Mouse (Mus musculus) brain, adult 2 months (tissue): Measurements from ENCODE around the gene Pde4b.

Experiments
- DNase-seq: peaks from one replicate; pipeline ENCODE4 v3.0.0; 2011; ENCODE audit warnings: low read depth, low spot score

The Pde4b gene

GRCm38 (mm10) chr4:102570766-102571411, 483.5 kb downstream of the Pde4b start:
- no peak for DNase-seq

GRCm38 (mm10) chr4:102572031-102572430, 484.7 kb downstream of the Pde4b start:
- DNase-seq: no peak

DNA sequence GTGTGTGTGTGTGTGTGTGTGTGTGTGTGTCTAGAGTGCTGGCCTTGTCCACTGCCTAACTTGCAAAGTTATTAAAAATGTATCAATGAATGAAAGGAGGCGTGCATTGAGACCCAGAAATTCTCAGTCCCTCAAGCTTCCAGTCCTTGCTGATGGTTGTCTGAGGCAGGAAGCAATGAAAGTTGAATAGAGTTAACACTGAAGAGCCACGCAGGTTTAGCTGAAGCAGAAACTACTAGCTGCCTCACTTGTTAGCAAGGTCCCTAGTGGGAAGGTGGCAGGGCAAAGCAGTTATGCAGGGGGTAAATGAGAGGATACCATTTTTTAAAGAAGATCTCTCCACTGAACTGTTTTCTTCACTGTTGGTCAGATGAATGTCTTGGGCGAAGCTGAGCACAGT, 485.2 kb downstream of the Pde4b start:
- DNase-seq: no peak

GRCm38 (mm10) chr4:102573361-102573781, 486.0 kb downstream of the Pde4b start:
- DNase-seq: no peak

GRCm38 (mm10) chr4:102574226-102574625, 486.9 kb downstream of the Pde4b start:
- DNase-seq: peak; percentile 57

DNA sequence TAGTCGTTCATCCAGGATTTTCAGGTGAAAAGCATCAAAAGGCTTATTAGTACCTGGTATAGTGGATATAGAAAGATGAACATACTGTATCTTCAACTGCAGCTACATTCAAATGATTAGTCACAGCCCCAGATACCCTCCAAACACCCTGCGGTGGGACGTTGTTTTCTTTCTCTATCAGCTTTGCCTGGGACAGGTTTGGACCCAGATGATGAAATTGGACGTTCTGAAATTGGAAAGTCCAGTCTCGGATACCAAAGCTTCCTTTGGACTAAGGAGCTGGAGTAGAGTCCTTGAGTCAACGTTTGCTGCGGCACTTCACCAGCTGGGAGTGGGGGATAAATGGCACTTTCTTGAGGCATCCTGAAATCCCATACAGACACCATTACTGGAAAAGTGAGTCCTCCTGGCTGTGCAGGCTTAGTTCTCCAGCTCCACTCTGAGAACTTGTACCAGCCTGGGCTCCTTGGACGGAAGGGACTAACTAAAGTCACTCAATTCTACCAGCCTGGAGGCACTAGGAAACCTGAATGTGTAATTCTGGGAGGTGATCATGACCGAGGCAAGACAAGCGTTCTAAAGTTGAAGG, 487.4 kb downstream of the Pde4b start:
- DNase-seq: no peak

GRCm38 (mm10) chr4:102576109-102576508, 488.8 kb downstream of the Pde4b start:
- no peak for DNase-seq

- DNase-seq: no peak
Observed at GRCm38 (mm10) chr4:102577636-102578035, 490.3 kb downstream of the Pde4b start.

DNA sequence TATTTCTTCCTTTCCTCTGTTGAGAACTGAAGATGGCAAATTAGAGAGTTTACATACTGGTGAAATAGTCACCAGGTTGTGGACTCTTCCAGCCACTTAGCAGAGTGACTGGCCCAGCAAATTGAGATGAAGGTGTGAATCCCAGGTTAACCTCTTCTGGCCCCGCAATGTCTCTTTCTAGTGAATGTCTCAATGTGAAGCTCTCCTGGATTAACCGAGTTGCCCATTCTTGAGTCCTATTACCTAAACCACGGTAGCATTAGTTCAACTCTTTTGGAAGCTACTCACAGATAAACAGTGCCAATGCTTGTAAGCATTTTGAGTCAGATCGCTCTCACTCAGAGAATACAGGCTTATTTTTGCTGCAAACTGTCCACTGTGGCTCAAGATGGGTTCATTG, 491.7 kb downstream of the Pde4b start:
- DNase-seq: no peak

DNA sequence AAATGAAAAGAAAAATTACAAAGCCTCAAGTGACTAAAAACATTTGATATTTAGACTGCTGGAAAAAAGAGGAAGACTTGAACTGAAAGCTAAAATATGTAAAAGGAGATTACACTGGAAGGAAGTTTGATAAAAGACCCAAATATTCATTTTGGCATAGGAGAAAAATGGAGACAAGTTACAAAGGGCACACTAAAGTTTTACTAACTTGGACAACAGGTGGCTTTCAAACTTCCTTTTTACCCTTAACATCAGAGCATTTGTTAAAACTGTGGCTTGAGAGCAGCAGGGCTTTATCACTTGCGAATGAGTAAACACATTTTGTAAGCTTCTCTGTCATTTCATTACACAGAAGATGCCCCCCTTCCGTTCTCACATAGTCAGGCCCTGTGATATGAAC, 492.4 kb downstream of the Pde4b start:
- DNase-seq: no peak

DNA sequence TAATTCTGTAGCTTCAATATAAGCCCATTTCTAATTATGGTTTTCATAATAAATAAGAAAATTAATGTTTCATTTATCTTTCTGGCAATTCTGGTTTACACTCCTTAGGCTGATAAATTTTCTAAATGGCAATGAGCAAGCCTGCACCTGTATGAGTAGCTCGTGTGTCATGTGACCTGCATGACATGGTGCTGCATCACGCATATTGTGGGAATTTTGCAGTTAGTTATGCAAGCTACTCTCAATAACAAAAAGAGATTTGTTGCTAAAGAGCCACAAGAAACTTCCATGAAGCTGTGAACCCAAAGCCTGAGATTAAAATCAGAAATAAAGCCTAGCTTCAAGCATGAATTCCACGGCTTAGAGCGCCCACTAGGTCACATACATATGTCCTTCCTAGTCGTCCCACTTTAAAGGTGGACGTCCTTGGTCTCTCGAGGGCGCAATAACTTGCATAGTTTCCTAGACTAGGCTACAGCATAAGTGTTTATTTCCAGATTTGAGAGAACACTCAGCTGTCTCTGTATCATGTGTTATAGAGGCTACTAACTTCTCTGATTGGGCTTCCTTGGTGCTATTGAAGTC, 494.9 kb downstream of the Pde4b start:
- no peak for DNase-seq

- no peak for DNase-seq
Observed at GRCm38 (mm10) chr4:102582963-102583362, 495.6 kb downstream of the Pde4b start.

DNA sequence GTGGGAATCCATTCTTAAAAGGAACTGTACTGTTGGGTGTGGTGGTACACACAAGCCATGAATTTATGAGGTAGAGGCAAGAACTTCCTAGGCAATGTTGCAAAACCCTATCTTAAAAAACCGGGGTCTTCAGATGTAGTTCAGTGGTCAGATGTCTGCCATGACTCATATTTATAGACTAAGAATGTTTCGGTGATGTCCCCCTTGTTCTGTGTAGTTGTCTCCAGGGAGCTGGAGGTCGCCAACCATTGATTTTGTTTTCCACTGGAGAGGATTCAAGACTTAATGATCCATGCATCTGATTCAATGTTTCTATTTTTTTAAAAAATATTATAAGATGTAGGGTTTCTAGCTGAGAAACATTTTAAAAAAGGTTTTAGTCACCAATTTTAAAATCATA, 496.1 kb downstream of the Pde4b start:
- DNase-seq: no peak

GRCm38 (mm10) chr4:102584601-102585265, 497.4 kb downstream of the Pde4b start:
- no peak for DNase-seq

DNA sequence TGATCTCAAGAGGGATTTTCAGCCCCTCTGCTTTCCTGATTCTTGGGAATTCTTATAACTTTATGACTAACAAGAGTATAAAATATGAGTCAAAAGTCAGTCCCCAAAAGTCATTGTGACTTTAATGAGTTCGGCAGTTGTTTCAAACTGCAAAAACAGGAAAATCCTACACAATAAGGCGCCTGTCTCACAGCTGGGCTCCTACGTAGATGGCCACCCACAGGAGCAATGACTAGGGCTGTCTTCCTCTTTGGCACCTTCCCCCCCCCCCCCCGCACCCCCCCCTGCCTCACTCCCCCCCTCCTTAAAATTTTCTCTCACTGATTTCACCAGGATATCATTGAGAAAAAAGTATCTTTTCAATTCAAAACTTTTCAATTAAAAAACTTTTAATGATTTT, 498.2 kb downstream of the Pde4b start:
- no peak for DNase-seq

- no peak for DNase-seq
Observed at GRCm38 (mm10) chr4:102586787-102587186, 499.4 kb downstream of the Pde4b start.

DNA sequence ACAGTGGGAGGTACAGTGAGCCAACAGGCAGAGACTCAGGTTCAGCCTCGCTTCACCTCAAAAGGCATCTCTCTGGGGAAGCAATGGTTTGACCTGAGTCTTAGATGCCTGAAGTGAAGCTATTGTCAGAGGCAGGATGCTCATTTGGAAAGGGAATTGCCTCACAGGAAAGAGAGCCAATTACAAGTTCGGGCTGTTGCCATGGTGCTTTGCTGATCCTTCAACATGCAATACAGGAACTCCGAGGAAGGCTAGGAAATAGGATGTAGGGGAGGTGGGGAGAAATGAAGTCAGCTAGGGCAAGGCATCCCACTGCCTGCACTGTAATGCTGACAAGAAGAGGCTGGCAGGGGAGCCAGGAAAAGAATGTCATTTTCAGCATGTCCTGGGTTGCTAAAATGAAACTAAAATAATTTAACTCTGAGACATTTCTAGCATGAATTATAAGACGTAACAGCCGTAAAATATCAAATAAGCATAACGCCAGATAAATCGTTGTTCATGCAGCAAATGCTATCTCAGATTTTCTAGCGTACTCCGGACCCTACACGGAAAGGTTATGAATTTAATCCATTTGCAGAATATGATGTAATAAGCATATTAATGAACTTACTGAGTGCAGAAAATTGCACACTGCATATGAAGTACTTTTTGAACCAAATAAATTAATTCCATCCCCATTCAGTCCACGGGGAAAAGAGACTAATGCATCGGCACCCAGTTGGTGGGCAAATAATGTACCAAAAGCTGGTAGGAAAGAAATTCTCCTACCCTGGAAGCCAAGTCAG, 501.5 kb downstream of the Pde4b start:
- peak; percentile 93 for DNase-seq

DNA sequence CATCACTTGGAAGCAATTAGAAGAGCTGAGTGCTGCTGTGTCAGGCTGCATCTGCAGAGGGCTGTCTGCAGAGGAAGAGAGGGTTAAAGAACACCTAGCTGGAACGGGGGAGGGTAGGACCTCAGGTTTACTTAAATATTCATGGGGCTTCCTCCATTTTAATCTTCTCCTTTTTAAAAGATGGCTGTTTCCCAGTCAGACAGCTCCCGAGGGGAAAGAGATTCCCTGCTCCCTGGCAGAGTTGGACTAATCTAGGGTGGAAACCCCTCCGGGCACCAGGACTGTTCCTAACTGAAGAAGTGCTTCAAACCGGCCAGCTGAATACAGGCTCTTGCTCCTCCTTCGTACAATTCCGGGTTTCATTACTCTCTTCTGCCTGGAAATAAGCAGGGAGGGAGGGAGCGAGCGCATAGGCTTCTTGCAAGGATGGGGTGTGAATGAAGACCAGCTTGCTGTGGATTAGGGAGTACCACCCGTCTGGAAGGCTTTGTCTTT, 502.2 kb downstream of the Pde4b start:
- peak; percentile 88 for DNase-seq

DNA sequence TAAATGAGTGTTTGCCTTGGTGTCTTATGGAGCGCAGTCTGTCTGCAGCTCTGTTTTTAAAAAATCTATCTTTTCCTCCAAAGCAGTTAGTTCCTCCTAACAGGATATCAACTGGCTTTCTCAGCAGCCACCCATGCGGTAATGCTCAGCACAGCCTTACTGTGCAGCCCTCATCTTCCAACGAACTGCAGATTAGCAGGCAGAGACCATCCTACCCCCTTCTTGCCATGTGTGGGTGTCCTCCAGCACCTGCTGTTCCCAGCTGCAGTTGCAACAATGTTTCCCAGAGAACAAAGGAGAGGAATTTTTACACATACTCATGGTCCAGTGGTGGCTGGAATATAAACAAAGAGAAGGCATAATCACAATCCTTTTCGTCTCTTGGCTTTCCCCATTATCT, 504.5 kb downstream of the Pde4b start:
- DNase-seq: peak; percentile 88

DNA sequence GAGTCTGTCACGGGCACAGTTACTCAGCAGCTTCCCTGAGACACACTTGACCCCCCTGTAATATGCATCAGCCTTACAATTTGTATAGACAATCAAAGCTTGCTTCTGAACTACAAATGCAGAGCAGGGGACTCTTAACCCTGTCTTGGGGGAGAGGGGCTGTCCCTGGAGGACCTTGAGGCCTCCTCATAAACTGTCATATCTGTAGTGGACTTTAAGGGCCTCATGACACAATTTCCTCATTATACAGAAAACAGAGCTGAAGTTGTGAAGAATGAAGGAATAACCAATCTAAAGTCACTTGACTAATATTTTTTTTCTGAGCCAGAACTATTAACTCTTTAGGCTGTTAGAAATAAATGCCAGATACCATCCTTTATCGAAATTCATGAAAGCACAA, 505.2 kb downstream of the Pde4b start:
- no peak for DNase-seq

GRCm38 (mm10) chr4:102593631-102594030, 506.3 kb downstream of the Pde4b start:
- DNase-seq: peak; percentile 68

DNA sequence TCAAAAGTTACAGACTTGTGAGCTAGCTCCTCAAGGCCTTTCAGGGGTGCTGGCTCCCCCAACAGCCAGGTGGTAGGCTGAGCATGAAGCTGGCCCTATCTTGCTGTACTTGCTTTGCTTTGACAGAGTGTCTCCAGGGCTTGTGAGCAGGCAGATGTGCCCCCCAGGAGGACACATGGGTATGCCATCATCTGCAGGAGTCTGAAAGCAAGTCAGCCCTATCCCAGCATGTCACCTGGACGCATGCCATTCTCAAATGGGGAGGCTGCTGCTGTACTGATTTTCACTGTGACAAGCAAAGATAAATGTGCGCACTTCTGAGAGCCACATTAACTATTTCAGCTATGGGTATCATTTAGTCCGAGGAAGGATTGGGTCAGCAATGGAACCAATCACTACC, 507.2 kb downstream of the Pde4b start:
- peak; percentile 61 for DNase-seq
